Mouse (Mus musculus) midbrain, embryonic 15.5 days (tissue): Measurements from ENCODE around the gene Fam57a. TPM values are rescaled to one million over a fixed set of nuclear protein-coding genes. Genes with fewer than 3 reads are reported as not detected.

ENCODE experiments used
- ATAC-seq: fragments of 200-750 bp; cut with Nextera tagmentation; replicated peaks from 2 replicates; pipeline ENCODE4 v1.8.0; 2017; ENCODE audit warnings: moderate TSS enrichment
- H3K27ac ChIP-seq: fragments of 300-500 bp; sonication (generic); 2 replicates; pipeline ENCODE4 v1.5.1; 2015; ENCODE audit warnings: mild to moderate bottlenecking, inconsistent platforms
- H3K27me3 ChIP-seq: fragments of 300-500 bp; sonication (generic); replicated peaks from 2 replicates; pipeline ENCODE4 v1.6.1; 2015; ENCODE audit warnings: inconsistent platforms
- H3K36me3 ChIP-seq: fragments of 300-500 bp; sonication (generic); replicated peaks from 2 replicates; pipeline ENCODE4 v1.6.1; 2015; ENCODE audit warnings: inconsistent platforms
- H3K4me1 ChIP-seq: fragments of 300-500 bp; sonication (generic); 2 replicates; pipeline ENCODE4 v1.6.1; 2015; ENCODE audit warnings: inconsistent platforms
- H3K4me2 ChIP-seq: fragments of 300-500 bp; sonication (generic); 2 replicates; pipeline ENCODE4 v1.6.1; 2015; ENCODE audit warnings: inconsistent platforms, mild to moderate bottlenecking, moderate library complexity
- H3K4me3 ChIP-seq: fragments of 300-500 bp; sonication (generic); 2 replicates; pipeline ENCODE4 v1.5.1; 2015; ENCODE audit warnings: mild to moderate bottlenecking, inconsistent platforms
- H3K9ac ChIP-seq: fragments of 300-500 bp; sonication (generic); 2 replicates; pipeline ENCODE4 v1.6.1; 2015; ENCODE audit warnings: mild to moderate bottlenecking, inconsistent platforms
- H3K9me3 ChIP-seq: fragments of 300-500 bp; sonication (generic); 2 replicates; pipeline ENCODE4 v1.6.1; 2016; ENCODE audit warnings: inconsistent platforms
- WGBS: fragments of 180-500 bp; shearing (Covaris S2); methylation state at CpG from one replicate; pipeline ENCODE4 v1.1.7; 2015; ENCODE audit warnings: mixed read lengths; 5-methylcytosine and 5-hydroxymethylcytosine counted together
- polyA plus RNA-seq: library from polyadenylated mRNA; unstranded; fragments of >200 nt; fragmentation: Nextera tagmentation; extraction: Ambion mirVana; gene quantifications from 2 replicates; pipeline ENCODE4 v1.2.1, GENCODE M21; 2015

The Fam57a gene
- polyA plus RNA-seq, 1 experiment from 2014 or later = 27.1 TPM

DNA sequence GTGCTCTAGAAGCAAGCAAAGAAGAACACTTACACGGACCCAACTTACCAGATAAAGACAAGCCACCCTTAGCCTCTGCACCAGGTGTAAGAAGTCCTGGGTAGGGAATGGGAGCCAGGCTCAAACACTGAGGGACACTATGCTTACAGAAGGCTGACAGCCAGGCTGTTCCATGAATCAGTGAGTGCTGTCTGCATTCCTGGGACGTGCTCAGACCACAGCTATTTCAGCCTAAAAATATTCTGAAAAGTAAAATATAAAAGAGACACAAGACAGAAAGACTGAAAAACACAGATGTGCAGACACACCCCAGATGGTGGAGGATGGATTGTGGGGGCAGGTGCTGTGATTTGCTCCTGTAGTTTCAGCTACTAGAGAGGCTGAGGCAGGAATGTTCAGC, 24.6 kb upstream of the Fam57a start:
- Histone ChIP-seq H3K36me3 (peaks cover 21% of the 10 kb centered on the region; the same call in 1 of the 2 replicates), H3K9me3 (no peaks in the 10 kb centered on the region), H3K27me3 (no peaks in the 10 kb centered on the region), H3K4me1 (no peaks in the 10 kb centered on the region), H3K4me2 (no peak overlapping the region), H3K4me3 (no peak overlapping the region), H3K27ac (no peak overlapping the region), H3K9ac (no peak overlapping the region)
- no peak for ATAC-seq
- 92% methylated on average over 2 of the region's 2 CpGs for WGBS

DNA sequence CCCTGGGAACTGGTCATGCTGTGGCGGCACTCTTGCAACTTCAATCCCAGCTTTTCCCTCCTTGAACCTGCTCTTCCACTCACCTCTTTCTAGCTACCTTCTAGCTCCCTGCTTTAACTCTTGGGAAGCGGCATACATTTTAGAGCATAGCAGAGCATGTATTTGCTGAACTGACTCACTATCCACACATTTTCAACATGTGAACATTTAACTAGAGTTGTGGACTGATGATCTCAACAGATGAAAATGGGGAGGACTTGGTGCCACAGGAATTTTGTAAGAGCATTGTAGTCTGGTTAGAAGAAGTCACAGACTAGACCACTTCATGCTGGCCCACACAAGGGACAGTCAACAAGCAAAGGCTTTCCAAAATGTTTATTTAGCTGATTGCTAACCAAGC, 21.1 kb upstream of the Fam57a start:
- no peaks in the 10 kb centered on the region for H3K27me3 ChIP-seq
- ATAC-seq = no peak
- no peaks in the 10 kb centered on the region for H3K4me1 ChIP-seq
- H3K4me2 ChIP-seq = no peak overlapping the region
- no peaks in the 10 kb centered on the region for H3K9me3 ChIP-seq
- peaks cover 33% of the 10 kb centered on the region for H3K36me3 ChIP-seq
- no peak overlapping the region for H3K27ac ChIP-seq
- H3K9ac ChIP-seq = no peak overlapping the region
- 94% methylated on average over 2 of the region's 2 CpGs for WGBS
- no peak overlapping the region for H3K4me3 ChIP-seq

DNA sequence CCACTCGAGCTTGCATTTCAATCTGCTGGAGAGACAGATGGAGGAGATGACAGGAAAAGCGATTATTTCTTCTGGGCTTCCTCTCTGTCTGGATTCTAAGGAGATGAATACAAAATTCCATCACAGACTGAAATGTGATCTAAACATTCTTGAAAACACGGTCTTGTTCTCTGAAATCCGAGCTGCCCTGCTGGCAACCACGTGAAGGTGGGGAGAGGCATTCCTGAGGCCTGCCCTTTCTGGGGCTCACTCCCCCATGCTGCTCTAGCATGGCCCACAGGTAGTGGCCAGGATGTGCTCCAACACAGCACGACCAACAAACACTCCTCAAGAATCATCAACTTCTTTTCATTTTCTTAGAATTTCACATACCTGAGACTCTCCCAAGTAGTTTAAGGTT, 19.2 kb upstream of the Fam57a start:
- no peak for ATAC-seq
- H3K9ac ChIP-seq = no peak overlapping the region
- H3K4me2 ChIP-seq = no peak overlapping the region
- H3K4me3 ChIP-seq = no peak overlapping the region
- no peaks in the 10 kb centered on the region for H3K27me3 ChIP-seq
- no peaks in the 10 kb centered on the region for H3K4me1 ChIP-seq
- H3K36me3 ChIP-seq = peaks cover 25% of the 10 kb centered on the region
- WGBS = 78% methylated on average over 6 of the region's 6 CpGs
- H3K27ac ChIP-seq = no peak overlapping the region
- no peaks in the 10 kb centered on the region for H3K9me3 ChIP-seq

DNA sequence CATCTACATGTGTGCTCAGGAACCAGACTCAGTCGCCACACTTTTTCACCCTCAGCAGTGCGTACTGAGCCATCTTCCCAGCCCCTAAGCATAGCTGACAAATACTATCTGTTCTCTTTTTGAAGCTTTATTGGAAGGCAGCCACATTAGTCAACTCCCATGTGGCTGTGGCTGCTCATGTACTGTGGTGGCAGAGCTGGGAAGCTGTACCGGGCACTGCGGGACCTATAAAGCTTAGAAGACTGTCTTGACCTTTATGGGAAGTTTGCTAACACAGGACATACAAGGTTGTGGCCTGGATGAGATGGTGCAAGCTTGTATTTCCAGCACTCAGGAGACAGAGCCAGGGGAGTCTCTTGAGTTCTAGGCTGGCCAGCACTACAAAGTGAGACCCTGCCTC, 12.8 kb upstream of the Fam57a start:
- Histone ChIP-seq H3K27ac (no peak overlapping the region), H3K4me3 (no peak overlapping the region), H3K9me3 (no peaks in the 10 kb centered on the region), H3K27me3 (no peaks in the 10 kb centered on the region), H3K4me2 (no peak overlapping the region), H3K4me1 (no peaks in the 10 kb centered on the region), H3K9ac (no peak overlapping the region), H3K36me3 (peaks cover 15% of the 10 kb centered on the region; the same call in 1 of the 2 replicates)
- ATAC-seq = no peak
- WGBS = 92% methylated on average over 4 of the region's 4 CpGs

DNA sequence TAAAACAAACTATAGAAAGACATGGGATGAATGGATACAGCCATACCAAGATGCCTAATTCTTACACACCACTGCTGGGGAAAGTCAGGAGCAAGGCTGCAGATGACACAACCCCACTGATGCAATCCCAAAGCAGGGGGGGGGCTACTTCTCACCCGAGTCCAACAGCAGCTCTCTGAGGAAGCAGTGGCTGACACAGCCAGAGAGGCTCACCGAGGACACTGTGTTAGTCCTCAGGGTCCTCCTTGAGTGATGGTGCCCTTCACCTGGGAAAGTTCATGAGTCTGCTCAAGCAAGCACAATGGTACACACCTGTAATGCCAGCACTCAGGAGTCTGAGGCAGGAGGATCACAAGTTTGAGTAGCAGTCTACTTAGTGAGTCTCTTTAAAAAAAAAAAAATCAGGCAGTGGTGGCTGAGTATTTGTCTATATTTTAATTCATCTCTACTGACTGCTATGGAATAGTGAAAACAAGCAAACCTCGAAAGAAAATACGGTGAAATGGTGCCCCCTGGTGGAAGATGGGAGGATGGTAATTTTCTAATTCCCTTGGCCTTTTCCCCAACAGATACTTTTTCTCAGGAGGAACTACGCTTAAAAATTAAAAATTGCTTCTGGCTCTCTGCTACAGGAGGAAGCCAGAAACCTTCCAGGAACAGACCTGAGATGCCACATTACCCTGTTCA, 12.2 kb upstream of the Fam57a start:
- no peaks in the 10 kb centered on the region for H3K27me3 ChIP-seq
- ATAC-seq = no peak
- H3K4me3 ChIP-seq = no peak overlapping the region
- H3K36me3 ChIP-seq = peaks cover 19% of the 10 kb centered on the region
- WGBS = 29% methylated on average over 5 of the region's 5 CpGs
- no peaks in the 10 kb centered on the region for H3K9me3 ChIP-seq
- no peaks in the 10 kb centered on the region for H3K4me1 ChIP-seq
- no peak overlapping the region for H3K27ac ChIP-seq
- H3K4me2 ChIP-seq = no peak overlapping the region
- H3K9ac ChIP-seq = no peak overlapping the region

DNA sequence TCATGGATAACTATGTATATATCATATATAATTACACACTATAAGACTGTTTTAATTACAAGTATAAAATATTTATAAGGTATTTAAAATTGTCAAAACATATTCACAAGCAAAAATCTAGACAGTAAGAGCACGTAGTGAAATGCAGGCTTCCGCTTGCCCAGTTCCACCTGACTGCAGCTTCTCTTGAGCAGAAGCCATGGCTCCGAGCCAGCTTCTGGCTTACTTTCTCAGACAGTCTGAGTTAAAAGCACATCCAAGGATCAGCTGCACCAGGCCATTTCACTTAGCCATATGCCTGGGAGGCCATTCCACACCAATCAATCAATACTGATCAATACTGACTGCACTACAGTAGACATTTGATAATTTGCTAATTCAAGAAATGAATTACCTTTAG, 10.5 kb upstream of the Fam57a start:
- Histone ChIP-seq H3K9me3 (no peaks in the 10 kb centered on the region), H3K9ac (no peak overlapping the region), H3K27me3 (no peaks in the 10 kb centered on the region), H3K36me3 (peaks cover 20% of the 10 kb centered on the region), H3K27ac (no peak overlapping the region), H3K4me2 (no peak overlapping the region), H3K4me1 (no peaks in the 10 kb centered on the region), H3K4me3 (no peak overlapping the region)
- ATAC-seq = no peak
- WGBS = 73% methylated on average over 3 of the region's 3 CpGs

DNA sequence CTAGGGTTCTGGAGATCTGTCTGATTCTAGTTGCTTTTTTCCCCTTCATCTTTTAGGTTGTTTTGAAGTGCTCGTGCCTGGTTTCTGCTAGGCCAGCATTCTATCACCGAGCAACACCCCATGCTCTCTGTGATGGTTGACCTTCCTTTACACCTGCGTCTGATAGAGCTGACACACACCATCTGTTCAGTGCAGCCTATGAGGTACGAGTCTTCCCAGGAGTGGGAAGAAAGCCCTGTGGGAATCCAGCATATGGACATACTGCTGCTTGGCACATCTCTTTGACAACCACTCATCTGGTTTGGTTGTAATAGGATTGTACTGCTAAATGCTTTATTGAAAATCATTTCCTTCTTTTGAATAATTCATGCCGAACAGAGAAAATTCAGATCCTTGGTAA, 9.3 kb upstream of the Fam57a start:
- ATAC-seq = no peak
- Histone ChIP-seq H3K4me2 (no peak overlapping the region), H3K27me3 (no peaks in the 10 kb centered on the region), H3K9me3 (no peaks in the 10 kb centered on the region), H3K27ac (no peak overlapping the region), H3K4me1 (no peaks in the 10 kb centered on the region), H3K4me3 (no peak overlapping the region), H3K9ac (no peak overlapping the region), H3K36me3 (peaks cover 18% of the 10 kb centered on the region; the same call in 1 of the 2 replicates)
- WGBS = 53% methylated on average over 5 of the region's 5 CpGs

DNA sequence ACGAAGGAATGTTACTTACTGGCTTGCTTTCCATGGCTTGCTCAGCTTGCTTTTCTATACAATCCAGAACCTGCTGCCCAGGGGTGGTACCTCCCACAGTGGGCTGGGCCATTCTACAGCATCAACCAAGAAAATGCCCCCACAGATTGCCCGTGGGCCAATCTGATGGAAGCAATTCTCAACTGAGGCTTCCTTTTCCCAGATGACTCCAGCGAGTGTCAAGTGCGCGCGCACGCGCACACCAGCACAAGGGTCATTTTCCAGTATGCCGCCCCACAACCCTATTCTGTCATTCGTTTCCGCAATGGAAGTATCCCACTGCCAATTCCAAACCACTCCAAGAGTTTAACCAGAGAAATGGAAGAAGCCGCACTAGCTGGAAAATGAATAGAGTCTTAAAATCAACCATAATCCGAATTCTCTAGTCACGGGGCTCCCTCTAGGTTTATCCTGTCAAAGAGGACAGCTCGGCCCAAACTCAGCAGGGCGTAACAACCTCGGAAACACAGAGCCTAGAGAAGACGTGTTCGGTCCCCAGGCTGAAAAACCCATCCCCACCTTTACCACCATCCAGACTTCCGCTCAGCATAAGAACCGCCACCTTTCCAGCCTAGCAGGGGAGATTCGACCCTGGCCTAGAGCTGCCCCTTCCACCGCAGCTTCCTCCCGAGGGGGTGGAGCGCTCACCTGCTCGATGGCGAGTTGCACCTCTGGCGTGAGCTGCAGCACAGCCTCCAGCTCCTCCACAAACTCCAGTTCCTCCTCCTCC, 561 bp upstream of the Fam57a start:
- 0 out of 2 replicates have a peak, but pooled peaks cover 1% of the 10 kb centered on the region for H3K36me3 ChIP-seq
- WGBS = under 1% methylated on average over 28 of the region's 28 CpGs
- H3K4me2 ChIP-seq = peak overlapping the region; percentile 84
- H3K9me3 ChIP-seq = no peaks in the 10 kb centered on the region
- H3K9ac ChIP-seq = peak overlapping the region; percentile 58
- peaks cover 13% of the 10 kb centered on the region for H3K4me1 ChIP-seq
- peak overlapping the region; percentile 84 for H3K4me3 ChIP-seq
- ATAC-seq = peak; percentile 87
- H3K27me3 ChIP-seq = no peaks in the 10 kb centered on the region
- peak overlapping the region; percentile 84 for H3K27ac ChIP-seq

DNA sequence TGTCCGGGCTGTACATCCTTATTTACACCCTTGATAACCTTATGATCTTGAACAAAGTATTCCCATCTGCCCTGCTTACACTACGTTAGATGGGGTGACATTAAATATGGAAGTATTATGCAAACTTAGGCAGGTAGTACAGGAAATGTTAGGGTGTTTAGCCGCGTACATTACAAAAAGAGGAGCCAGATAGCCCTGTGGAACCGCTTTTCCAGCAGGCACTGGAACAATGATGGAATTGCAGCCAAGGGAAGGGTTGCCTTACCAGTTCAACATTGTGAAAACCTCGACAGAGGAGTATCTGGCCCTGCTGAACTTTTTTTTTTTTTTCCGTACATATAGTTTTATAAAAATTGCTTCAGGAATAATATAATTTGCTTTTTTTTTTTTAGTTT, 672 bp downstream of the Fam57a start:
- peak overlapping the region; percentile 84 for H3K4me2 ChIP-seq
- peak overlapping the region; percentile 58 for H3K9ac ChIP-seq
- no peaks in the 10 kb centered on the region for H3K9me3 ChIP-seq
- no peak for ATAC-seq
- H3K36me3 ChIP-seq = no peaks in the 10 kb centered on the region
- WGBS = 17% methylated on average over 7 of the region's 7 CpGs
- peak overlapping the region; percentile 84 for H3K27ac ChIP-seq
- H3K27me3 ChIP-seq = no peaks in the 10 kb centered on the region
- peak overlapping the region; percentile 84 for H3K4me3 ChIP-seq
- H3K4me1 ChIP-seq = peaks cover 13% of the 10 kb centered on the region

DNA sequence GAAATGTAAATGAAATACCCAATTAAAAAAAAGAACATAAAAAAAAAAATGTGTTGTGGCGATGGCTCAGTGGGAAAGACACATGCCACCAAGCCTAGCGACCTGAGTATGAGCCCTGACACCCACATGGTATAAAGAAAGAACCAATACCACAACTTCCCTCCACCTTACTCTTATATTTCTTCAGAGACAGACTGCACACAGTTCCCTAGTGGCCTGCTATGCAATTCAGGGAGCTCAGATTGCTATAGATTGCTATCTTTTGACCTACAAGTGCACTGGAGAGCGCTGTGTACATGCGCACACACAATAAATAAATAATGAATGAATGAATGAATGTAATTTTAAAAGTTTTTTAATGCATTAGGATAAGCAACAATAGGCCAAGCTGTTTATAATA, 4.3 kb downstream of the Fam57a start:
- Histone ChIP-seq H3K4me2 (no peak overlapping the region), H3K9ac (no peak overlapping the region), H3K4me1 (peaks cover 5% of the 10 kb centered on the region), H3K27ac (no peak overlapping the region), H3K4me3 (no peak overlapping the region), H3K27me3 (no peaks in the 10 kb centered on the region), H3K9me3 (no peaks in the 10 kb centered on the region), H3K36me3 (no peaks in the 10 kb centered on the region)
- no peak for ATAC-seq
- WGBS = 82% methylated on average over 4 of the region's 4 CpGs

DNA sequence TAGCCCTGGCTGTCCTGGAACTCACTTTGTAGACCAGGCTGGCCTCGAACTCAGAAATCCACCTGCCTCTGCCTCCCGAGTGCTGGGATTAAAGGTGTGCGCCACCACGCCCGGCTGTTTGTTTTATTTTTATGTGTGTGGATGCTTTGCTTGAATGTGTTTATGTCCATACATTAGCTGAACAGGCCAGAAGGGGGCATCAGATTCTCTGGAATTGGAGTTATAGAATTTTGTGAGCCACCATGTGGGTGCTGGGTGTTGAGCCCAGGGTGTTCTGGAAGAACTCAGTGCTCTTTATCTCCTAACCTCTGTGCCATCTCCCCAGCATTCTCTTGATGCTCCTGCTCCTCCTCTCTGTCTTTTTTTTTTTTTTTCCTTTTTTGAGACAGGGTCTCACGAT, 7.4 kb downstream of the Fam57a start:
- 84% methylated on average over 6 of the region's 6 CpGs for WGBS
- Histone ChIP-seq H3K9ac (no peak overlapping the region), H3K27me3 (no peaks in the 10 kb centered on the region), H3K4me3 (no peak overlapping the region), H3K4me2 (no peak overlapping the region), H3K9me3 (no peaks in the 10 kb centered on the region), H3K4me1 (no peaks in the 10 kb centered on the region), H3K27ac (no peak overlapping the region), H3K36me3 (no peaks in the 10 kb centered on the region)
- ATAC-seq = no peak

DNA sequence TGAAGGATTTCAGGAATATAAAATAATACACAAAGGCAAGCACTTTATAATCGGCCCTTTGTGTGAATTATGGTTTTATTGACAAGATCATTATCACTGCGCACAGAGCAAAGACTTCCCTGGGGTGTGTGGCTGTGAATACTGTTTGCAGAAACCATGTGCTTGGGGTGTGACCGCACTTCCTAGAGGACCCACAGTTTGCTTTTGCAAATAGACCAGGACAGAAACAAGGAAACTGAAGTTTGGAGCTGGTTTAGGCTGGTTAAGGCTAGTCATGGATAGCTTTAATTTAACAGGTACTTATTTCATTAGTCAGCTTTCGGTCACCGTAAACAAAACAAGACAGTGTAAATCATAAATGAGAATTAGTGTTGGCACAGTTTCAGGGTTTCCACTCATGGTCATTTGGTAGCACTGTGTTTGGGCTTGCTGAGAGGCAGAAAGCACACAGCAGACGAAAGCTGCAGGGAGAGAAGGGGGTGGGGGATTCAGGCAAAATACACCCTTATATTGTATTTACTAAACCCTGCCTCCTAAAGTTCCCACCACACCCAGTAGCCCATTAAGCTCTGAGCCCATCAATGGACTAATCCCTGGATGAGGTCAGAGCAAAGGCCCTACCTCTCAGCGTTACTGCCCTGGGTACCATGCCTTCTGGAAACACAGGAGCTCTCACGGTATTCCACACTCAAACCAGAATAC, 17.0 kb downstream of the Fam57a start:
- H3K36me3 ChIP-seq = no peaks in the 10 kb centered on the region
- ATAC-seq = no peak
- H3K9ac ChIP-seq = no peak overlapping the region
- no peak overlapping the region for H3K4me2 ChIP-seq
- no peaks in the 10 kb centered on the region for H3K9me3 ChIP-seq
- no peak overlapping the region for H3K4me3 ChIP-seq
- 0 out of 2 replicates have a peak, but pooled peaks cover 4% of the 10 kb centered on the region for H3K4me1 ChIP-seq
- 60% methylated on average over 8 of the region's 8 CpGs for WGBS
- no peak overlapping the region for H3K27ac ChIP-seq
- no peaks in the 10 kb centered on the region for H3K27me3 ChIP-seq
